Mouse (Mus musculus): ENCODE measurements around the gene Daam2. TPM values are rescaled to one million over a fixed set of nuclear protein-coding genes. Genes with fewer than 3 reads are reported as not detected.

Daam2 gene
- total RNA-seq, 1 experiment = 0.13 TPM

GRCm38 (mm10) chr17:49582471-49582870 is 18.3 kb upstream of the Daam2 start:
- no peak overlapping the region for H3K4me3 ChIP-seq (ENCODE audit: insufficient read depth in 1 of 2, low read depth in 1 of 2, low read length in 2 of 2, poor library complexity in 1 of 2, severe bottlenecking in 1 of 2)
- in situ Hi-C loops (cut with MboI; ENCODE audit: low sequenced_read_pairs in 2 of 2, unreplicated experiment in 2 of 2) = no loop called here
- TF ChIP-seq ZC3H11A (IDR thresholded peaks at IDR 0.05; ENCODE audit: borderline replicate concordance, low read depth, low read length) (no peak), HCFC1 (IDR thresholded peaks at IDR 0.05; ENCODE audit: borderline replicate concordance, insufficient read depth, low read length) (no peak), CHD2 (IDR thresholded peaks at IDR 0.05; ENCODE audit: low read depth, low read length) (no peak), MAFK (IDR thresholded peaks at IDR 0.05; ENCODE audit: insufficient read depth, low read depth, low read length) (no peak), ZNF384 (IDR thresholded peaks at IDR 0.05; ENCODE audit: low read depth, low read length) (no peak)
- no peaks in the 10 kb centered on the region for H3K4me1 ChIP-seq (ENCODE audit: control insufficient read depth in 2 of 2, insufficient read depth in 2 of 2, low read length in 2 of 2, poor library complexity in 1 of 2)
- no peaks in the 10 kb centered on the region for H3K9me3 ChIP-seq (ENCODE audit: control insufficient read depth, insufficient read depth, low read depth, low read length)
- no peak overlapping the region for H3K27ac ChIP-seq (ENCODE audit: insufficient read depth, low read depth, low read length, poor library complexity, severe bottlenecking)
- no peak for DNase-seq (ENCODE audit: low read depth, low spot score)
- H3K36me3 ChIP-seq (ENCODE audit: control insufficient read depth, insufficient read depth, low read length, poor library complexity, severe bottlenecking) = no peaks in the 10 kb centered on the region
- H3K9ac ChIP-seq (ENCODE audit: insufficient read depth, low read depth, low read length, poor library complexity, severe bottlenecking) = no peak overlapping the region

GRCm38 (mm10) chr17:49577321-49577720 is 13.2 kb upstream of the Daam2 start:
- Histone ChIP-seq H3K9me3 (ENCODE audit: control insufficient read depth, insufficient read depth, low read depth, low read length) (no peaks in the 10 kb centered on the region), H3K4me1 (ENCODE audit: control insufficient read depth in 2 of 2, insufficient read depth in 2 of 2, low read length in 2 of 2, poor library complexity in 1 of 2) (no peaks in the 10 kb centered on the region), H3K9ac (ENCODE audit: insufficient read depth, low read depth, low read length, poor library complexity, severe bottlenecking) (no peak overlapping the region), H3K36me3 (ENCODE audit: control insufficient read depth, insufficient read depth, low read length, poor library complexity, severe bottlenecking) (no peaks in the 10 kb centered on the region), H3K27ac (ENCODE audit: insufficient read depth, low read depth, low read length, poor library complexity, severe bottlenecking) (no peak overlapping the region), H3K4me3 (ENCODE audit: insufficient read depth in 1 of 2, low read depth in 1 of 2, low read length in 2 of 2, poor library complexity in 1 of 2, severe bottlenecking in 1 of 2) (no peak overlapping the region)
- TF ChIP-seq ZNF384 (IDR thresholded peaks at IDR 0.05; ENCODE audit: low read depth, low read length) (no peak), ZC3H11A (IDR thresholded peaks at IDR 0.05; ENCODE audit: borderline replicate concordance, low read depth, low read length) (no peak), HCFC1 (IDR thresholded peaks at IDR 0.05; ENCODE audit: borderline replicate concordance, insufficient read depth, low read length) (no peak), MAFK (IDR thresholded peaks at IDR 0.05; ENCODE audit: insufficient read depth, low read depth, low read length) (no peak), CHD2 (IDR thresholded peaks at IDR 0.05; ENCODE audit: low read depth, low read length) (no peak)
- no peak for DNase-seq (ENCODE audit: low read depth, low spot score)
- in situ Hi-C loops (cut with MboI; ENCODE audit: low sequenced_read_pairs in 2 of 2, unreplicated experiment in 2 of 2) = no loop called here

DNA sequence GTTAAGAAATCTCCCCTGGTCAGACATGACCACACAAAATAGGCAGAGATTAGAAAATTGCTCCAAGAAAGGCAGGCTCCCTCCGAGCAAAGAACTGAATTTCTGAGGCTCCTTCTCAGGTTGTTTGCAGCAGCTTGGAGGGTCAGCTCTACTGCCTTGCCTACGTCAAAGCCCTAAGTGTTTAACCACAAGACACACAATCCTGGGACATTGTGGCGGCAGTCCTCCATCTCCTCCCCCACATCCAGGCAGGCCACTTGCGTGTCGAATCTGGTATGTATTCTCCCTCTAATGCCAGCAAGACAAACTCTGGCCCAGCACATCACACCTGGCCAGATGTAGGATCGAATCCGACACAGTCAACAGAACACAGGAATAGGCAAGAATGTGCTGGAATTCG is 4.6 kb upstream of the Daam2 start:
- DNase-seq (ENCODE audit: low read depth, low spot score) = no peak
- H3K4me3 ChIP-seq (ENCODE audit: insufficient read depth in 1 of 2, low read depth in 1 of 2, low read length in 2 of 2, poor library complexity in 1 of 2, severe bottlenecking in 1 of 2) = no peak overlapping the region
- no peaks in the 10 kb centered on the region for H3K36me3 ChIP-seq (ENCODE audit: control insufficient read depth, insufficient read depth, low read length, poor library complexity, severe bottlenecking)
- H3K9ac ChIP-seq (ENCODE audit: insufficient read depth, low read depth, low read length, poor library complexity, severe bottlenecking) = no peak overlapping the region
- in situ Hi-C loops (cut with MboI; ENCODE audit: low sequenced_read_pairs in 2 of 2, unreplicated experiment in 2 of 2) = no loop called here
- no peaks in the 10 kb centered on the region for H3K4me1 ChIP-seq (ENCODE audit: control insufficient read depth in 2 of 2, insufficient read depth in 2 of 2, low read length in 2 of 2, poor library complexity in 1 of 2)
- no peaks in the 10 kb centered on the region for H3K9me3 ChIP-seq (ENCODE audit: control insufficient read depth, insufficient read depth, low read depth, low read length)
- H3K27ac ChIP-seq (ENCODE audit: insufficient read depth, low read depth, low read length, poor library complexity, severe bottlenecking) = no peak overlapping the region
- TF ChIP-seq ZC3H11A (IDR thresholded peaks at IDR 0.05; ENCODE audit: borderline replicate concordance, low read depth, low read length) (no peak), CHD2 (IDR thresholded peaks at IDR 0.05; ENCODE audit: low read depth, low read length) (no peak), MAFK (IDR thresholded peaks at IDR 0.05; ENCODE audit: insufficient read depth, low read depth, low read length) (no peak), ZNF384 (IDR thresholded peaks at IDR 0.05; ENCODE audit: low read depth, low read length) (no peak), HCFC1 (IDR thresholded peaks at IDR 0.05; ENCODE audit: borderline replicate concordance, insufficient read depth, low read length) (no peak)

- H3K9me3 ChIP-seq (ENCODE audit: control insufficient read depth, insufficient read depth, low read depth, low read length) = no peaks in the 10 kb centered on the region
- H3K4me1 ChIP-seq (ENCODE audit: control insufficient read depth in 2 of 2, insufficient read depth in 2 of 2, low read length in 2 of 2, poor library complexity in 1 of 2) = no peaks in the 10 kb centered on the region
- H3K4me3 ChIP-seq (ENCODE audit: insufficient read depth in 1 of 2, low read depth in 1 of 2, low read length in 2 of 2, poor library complexity in 1 of 2, severe bottlenecking in 1 of 2) = peak overlapping the region in 1 of 2 experiments; percentile 39; a peak in 1 of 4 replicates
- H3K36me3 ChIP-seq (ENCODE audit: control insufficient read depth, insufficient read depth, low read length, poor library complexity, severe bottlenecking) = no peaks in the 10 kb centered on the region
- DNase-seq (ENCODE audit: low read depth, low spot score) = no peak
- peak overlapping the region; percentile 31; the same call in 1 of the 2 replicates for H3K9ac ChIP-seq (ENCODE audit: insufficient read depth, low read depth, low read length, poor library complexity, severe bottlenecking)
- in situ Hi-C loops (cut with MboI; ENCODE audit: low sequenced_read_pairs in 2 of 2, unreplicated experiment in 2 of 2) = no loop called here
- TF ChIP-seq HCFC1 (IDR thresholded peaks at IDR 0.05; ENCODE audit: borderline replicate concordance, insufficient read depth, low read length) (no peak), ZC3H11A (IDR thresholded peaks at IDR 0.05; ENCODE audit: borderline replicate concordance, low read depth, low read length) (no peak), ZNF384 (IDR thresholded peaks at IDR 0.05; ENCODE audit: low read depth, low read length) (no peak), MAFK (IDR thresholded peaks at IDR 0.05; ENCODE audit: insufficient read depth, low read depth, low read length) (no peak), CHD2 (IDR thresholded peaks at IDR 0.05; ENCODE audit: low read depth, low read length) (no peak)
- no peak overlapping the region for H3K27ac ChIP-seq (ENCODE audit: insufficient read depth, low read depth, low read length, poor library complexity, severe bottlenecking)
Observed at GRCm38 (mm10) chr17:49564489-49564888, 346 bp upstream of the Daam2 start.

GRCm38 (mm10) chr17:49563416-49563780 is 745 bp downstream of the Daam2 start:
- Histone ChIP-seq H3K4me3 (ENCODE audit: insufficient read depth in 1 of 2, low read depth in 1 of 2, low read length in 2 of 2, poor library complexity in 1 of 2, severe bottlenecking in 1 of 2) (peak overlapping the region in 1 of 2 experiments; percentile 39; a peak in 1 of 4 replicates), H3K9ac (ENCODE audit: insufficient read depth, low read depth, low read length, poor library complexity, severe bottlenecking) (no peak overlapping the region), H3K36me3 (ENCODE audit: control insufficient read depth, insufficient read depth, low read length, poor library complexity, severe bottlenecking) (no peaks in the 10 kb centered on the region), H3K27ac (ENCODE audit: insufficient read depth, low read depth, low read length, poor library complexity, severe bottlenecking) (no peak overlapping the region), H3K4me1 (ENCODE audit: control insufficient read depth in 2 of 2, insufficient read depth in 2 of 2, low read length in 2 of 2, poor library complexity in 1 of 2) (no peaks in the 10 kb centered on the region), H3K9me3 (ENCODE audit: control insufficient read depth, insufficient read depth, low read depth, low read length) (no peaks in the 10 kb centered on the region)
- DNase-seq (ENCODE audit: low read depth, low spot score) = no peak
- no peak for TF ChIP-seq ZC3H11A (IDR thresholded peaks at IDR 0.05; ENCODE audit: borderline replicate concordance, low read depth, low read length)
- TF ChIP-seq CHD2 (IDR thresholded peaks at IDR 0.05; ENCODE audit: low read depth, low read length) = no peak
- in situ Hi-C loops (cut with MboI; ENCODE audit: low sequenced_read_pairs in 2 of 2, unreplicated experiment in 2 of 2) = no loop called here
